Mouse (Mus musculus): ENCODE results near the gene Mical1. TPM values are rescaled to one million over a fixed set of nuclear protein-coding genes. Genes with fewer than 3 reads are reported as not detected.

Mical1 gene
- 10 to 100 TPM; 19.5 to 20.2 TPM for total RNA-seq (2021)

GRCm38 (mm10) chr10:41476171-41477017 lies at the start of gene Mical1:
TSS of gene Mical1 (plus strand) at chr10:41476314.
- DNase-seq (ENCODE audit: low spot score in 2 of 2): peak; percentile 26 to 54
- intact Hi-C loops (cut with DNase I): no loop called here

GRCm38 (mm10) chr10:41426368-41426767 lies 49.7 kb upstream of the Mical1 start:
- intact Hi-C loops (cut with DNase I): no loop called here

GRCm38 (mm10) chr10:41434624-41435023 lies 41.5 kb upstream of the Mical1 start:
- intact Hi-C loops (cut with DNase I): no loop called here
- DNase-seq (ENCODE audit: low spot score in 2 of 2): peak; percentile 44 to 60

More at GRCm38 (mm10) chr10:41426368-41426767, 49.7 kb upstream of the Mical1 start:
- no peak for DNase-seq (ENCODE audit: low spot score in 2 of 2)

GRCm38 (mm10) chr10:41435141-41435540 lies 41.0 kb upstream of the Mical1 start:
- DNase-seq (ENCODE audit: low spot score in 2 of 2): no peak
- intact Hi-C loops (cut with DNase I): no loop called here

GRCm38 (mm10) chr10:41448216-41448615 lies 27.9 kb upstream of the Mical1 start:
- intact Hi-C loops (cut with DNase I): no loop called here
- DNase-seq (ENCODE audit: low spot score in 2 of 2): no peak

GRCm38 (mm10) chr10:41449684-41450083 lies 26.4 kb upstream of the Mical1 start:
- intact Hi-C loops (cut with DNase I): loop anchor here (10.0 kb wide), 1 partner anchor 55 kb away; no protein-coding TSS in a partner anchor
- no peak for DNase-seq (ENCODE audit: low spot score in 2 of 2)

- DNase-seq (ENCODE audit: low spot score in 2 of 2): peak; percentile 93 to 96
- intact Hi-C loops (cut with DNase I): loop anchor here (10.0 kb wide), 1 partner anchor 55 kb away; no protein-coding TSS in a partner anchor
Measured at GRCm38 (mm10) chr10:41450137-41450670, 25.9 kb upstream of the Mical1 start, which contains the start of gene Zbtb24. TSS of gene Zbtb24 (plus strand) at chr10:41450383.

GRCm38 (mm10) chr10:41450780-41451522 lies 25.2 kb upstream of the Mical1 start:
- intact Hi-C loops (cut with DNase I): loop anchor here (10.0 kb wide), 1 partner anchor 54 kb away; no protein-coding TSS in a partner anchor
- no peak for DNase-seq (ENCODE audit: low spot score in 2 of 2)

- intact Hi-C loops (cut with DNase I): loop anchor here (10.0 kb wide), 1 partner anchor 53 kb away; no protein-coding TSS in a partner anchor
- no peak for DNase-seq (ENCODE audit: low spot score in 2 of 2)
Measured at GRCm38 (mm10) chr10:41451656-41452055, 24.5 kb upstream of the Mical1 start.

GRCm38 (mm10) chr10:41452791-41453190 lies 23.3 kb upstream of the Mical1 start:
- intact Hi-C loops (cut with DNase I): loop anchor here (10.0 kb wide), 1 partner anchor 52 kb away; no protein-coding TSS in a partner anchor
- DNase-seq (ENCODE audit: low spot score in 2 of 2): no peak

- intact Hi-C loops (cut with DNase I): loop anchor here (10.0 kb wide), 1 partner anchor 45 kb away; no protein-coding TSS in a partner anchor
Measured at GRCm38 (mm10) chr10:41459990-41460389, 16.1 kb upstream of the Mical1 start.

GRCm38 (mm10) chr10:41460501-41460900 lies 15.6 kb upstream of the Mical1 start:
- intact Hi-C loops (cut with DNase I): no loop called here
- no peak for DNase-seq (ENCODE audit: low spot score in 2 of 2)

More at GRCm38 (mm10) chr10:41459990-41460389, 16.1 kb upstream of the Mical1 start:
- no peak for DNase-seq (ENCODE audit: low spot score in 2 of 2)

GRCm38 (mm10) chr10:41461057-41461722 lies 14.9 kb upstream of the Mical1 start:
- intact Hi-C loops (cut with DNase I): no loop called here
- peak in 1 of 2 experiments; percentile 66 for DNase-seq (ENCODE audit: low spot score in 2 of 2)

- intact Hi-C loops (cut with DNase I): no loop called here
- no peak for DNase-seq (ENCODE audit: low spot score in 2 of 2)
Measured at GRCm38 (mm10) chr10:41464401-41464955, 11.6 kb upstream of the Mical1 start.

GRCm38 (mm10) chr10:41467325-41467724 lies 8.8 kb upstream of the Mical1 start:
- intact Hi-C loops (cut with DNase I): no loop called here

GRCm38 (mm10) chr10:41470693-41471092 lies 5.4 kb upstream of the Mical1 start:
- intact Hi-C loops (cut with DNase I): no loop called here
- no peak for DNase-seq (ENCODE audit: low spot score in 2 of 2)

More at GRCm38 (mm10) chr10:41467325-41467724, 8.8 kb upstream of the Mical1 start:
- DNase-seq (ENCODE audit: low spot score in 2 of 2): no peak

GRCm38 (mm10) chr10:41472534-41472933 lies 3.6 kb upstream of the Mical1 start:
- intact Hi-C loops (cut with DNase I): no loop called here
- DNase-seq (ENCODE audit: low spot score in 2 of 2): no peak

- intact Hi-C loops (cut with DNase I): no loop called here
- DNase-seq (ENCODE audit: low spot score in 2 of 2): no peak
Measured at GRCm38 (mm10) chr10:41472962-41473481, 3.1 kb upstream of the Mical1 start.
